Mouse (Mus musculus) testis, postnatal 10 days (tissue): Measurements from ENCODE around the gene Cnih2.
"Not testable (repeated sequence)": the region's sequence is repeated elsewhere in the genome, so short reads cannot be mapped to it uniquely, and the experiment has no call there.

Source experiments
- DNase-seq: peaks from one replicate; pipeline ENCODE4 v3.0.0; 2021; ENCODE audit warnings: low spot score

Cnih2 gene

GRCm38 (mm10) chr19:5094243-5094632, 4.1 kb downstream of the Cnih2 start:
- DNase-seq: peak; percentile 99

DNA sequence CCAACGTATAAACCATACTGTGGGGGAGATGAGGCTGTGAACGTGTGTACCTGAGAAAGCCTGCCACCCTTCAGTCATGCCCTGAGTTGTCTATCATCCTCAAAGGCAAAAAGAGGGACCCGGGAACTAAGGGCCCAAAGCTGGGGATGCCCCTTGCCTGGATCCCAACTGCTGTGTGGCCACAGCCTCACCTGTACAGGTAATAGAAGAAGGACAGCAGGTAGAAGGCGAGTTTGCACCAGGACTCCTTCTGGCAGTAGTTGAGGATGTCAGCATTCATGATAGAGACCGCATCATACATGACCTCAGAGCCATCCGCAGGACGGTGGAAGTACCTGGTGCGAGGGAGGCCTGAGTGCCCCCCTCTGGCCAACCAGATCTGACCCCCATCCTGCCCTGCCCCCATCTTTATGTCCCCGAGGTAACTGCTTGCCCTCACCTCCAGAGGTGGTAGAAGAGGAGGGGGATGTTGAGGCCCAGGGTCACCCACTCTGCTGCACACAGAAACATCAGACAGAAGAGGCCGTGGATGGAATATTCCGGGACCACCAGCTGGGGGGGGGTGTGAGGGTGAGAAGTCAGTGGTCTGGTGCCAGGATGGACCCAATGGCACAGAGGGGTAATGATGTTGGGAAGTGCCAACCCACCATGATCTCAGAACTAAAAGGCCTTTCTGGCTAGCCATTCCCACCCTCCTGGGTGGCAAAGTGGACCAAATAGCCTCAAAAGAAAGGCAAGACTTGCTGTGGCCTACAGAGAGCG, 4.7 kb downstream of the Cnih2 start:
- no peak for DNase-seq

DNA sequence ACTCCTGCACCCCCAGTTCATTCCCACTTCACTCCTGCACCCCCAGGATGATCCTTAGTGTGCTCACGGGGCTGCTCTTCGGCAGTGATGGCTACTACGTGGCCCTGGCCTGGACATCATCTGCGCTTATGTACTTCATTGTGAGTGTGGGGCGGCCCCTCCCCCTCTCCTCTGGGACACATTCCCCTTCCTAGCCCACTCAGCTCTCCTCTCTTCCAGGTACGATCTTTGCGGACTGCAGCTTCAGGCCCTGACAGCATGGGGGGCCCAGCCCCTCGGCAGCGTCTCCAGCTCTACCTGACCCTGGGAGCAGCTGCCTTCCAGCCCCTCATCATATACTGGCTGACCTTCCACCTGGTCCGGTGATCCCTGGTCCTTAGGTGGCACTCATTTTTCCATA, 6.2 kb downstream of the Cnih2 start:
- no peak for DNase-seq

GRCm38 (mm10) chr19:5089324-5089723, 9.0 kb downstream of the Cnih2 start:
- DNase-seq: peak; percentile 43

DNA sequence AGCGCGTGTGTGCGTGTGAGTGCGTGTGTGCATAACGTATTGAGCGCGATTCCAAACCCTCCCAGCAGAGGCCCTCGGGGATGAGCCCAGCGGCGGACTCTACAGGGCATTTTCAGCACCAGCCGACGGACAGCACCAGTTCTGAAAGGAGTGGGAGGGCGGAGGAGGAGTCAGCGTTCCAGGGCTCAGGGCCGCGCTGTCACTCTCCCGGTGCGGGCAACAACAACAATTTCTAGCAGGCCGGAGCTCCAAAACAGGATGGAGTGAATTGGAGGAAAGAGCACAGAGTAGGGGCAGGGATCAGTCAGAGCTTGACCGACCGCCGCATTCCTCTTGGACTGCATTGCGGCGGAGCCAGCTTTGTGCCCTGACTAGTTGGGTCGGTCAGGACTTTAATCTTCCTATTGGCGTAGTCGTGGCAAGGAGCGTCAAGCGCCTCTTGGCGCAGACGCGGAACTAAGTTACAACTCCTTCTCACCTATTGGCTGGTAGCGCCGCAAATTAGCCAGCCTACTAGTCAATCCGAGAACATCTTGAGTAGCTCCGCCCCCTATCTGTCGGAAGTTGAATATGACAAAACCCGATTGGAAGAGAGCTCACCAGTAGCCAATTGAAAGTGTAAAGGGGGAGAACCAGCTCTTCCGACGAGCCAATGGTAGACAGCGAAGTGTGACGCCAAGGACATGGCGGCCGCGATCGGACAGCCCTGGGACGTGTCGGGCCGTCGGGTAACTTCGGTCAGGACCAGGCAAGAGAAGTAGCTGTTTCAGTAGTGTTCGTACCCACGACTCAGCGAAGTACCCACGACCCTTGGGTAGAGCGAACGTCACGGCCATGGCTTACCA, 10.2 kb downstream of the Cnih2 start, which contains the start of gene Yif1a:
TSS of gene Yif1a (plus strand) at position 655 of the 845 bp plus-strand sequence.
- peak; percentile 98 for DNase-seq

- not testable (repeated sequence) for DNase-seq
These were observed 11.8 kb downstream of the Cnih2 start for GRCm38 (mm10) chr19:5086533-5086932.

DNA sequence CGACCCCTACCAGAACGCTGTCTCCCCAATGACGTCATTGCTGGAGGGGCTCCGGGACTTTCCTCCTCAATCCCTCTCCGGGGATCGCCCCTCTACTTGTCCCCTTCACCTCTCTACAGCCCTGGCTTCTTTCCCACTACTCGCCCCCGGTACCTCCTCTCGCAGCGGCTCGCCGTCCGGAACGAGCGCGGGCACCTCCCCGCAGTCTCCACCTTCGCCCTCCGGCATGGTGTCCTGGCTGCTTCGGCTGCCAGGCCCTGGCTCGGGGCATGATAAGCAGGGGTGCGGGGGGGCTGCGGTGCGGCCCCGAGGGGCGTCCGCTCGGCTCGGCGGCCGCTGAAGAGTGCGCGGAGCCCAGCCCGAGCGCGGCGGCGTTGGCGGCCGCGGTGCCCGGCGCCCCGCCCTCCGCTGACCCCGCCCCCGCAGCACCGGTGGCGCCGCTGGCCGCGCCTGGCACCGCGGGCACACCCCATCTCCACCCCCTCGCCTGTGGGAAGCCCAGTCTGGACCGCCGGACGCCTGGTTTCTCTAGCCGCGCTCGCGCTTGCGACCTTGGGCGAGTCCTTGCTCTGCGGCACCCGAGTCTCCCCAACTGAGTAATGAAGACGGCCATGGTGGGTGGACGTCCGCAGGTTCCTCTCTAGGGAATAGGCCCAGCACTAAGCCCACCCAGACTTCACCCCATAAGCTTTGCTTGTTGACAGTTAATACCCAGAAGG, 13.0 kb downstream of the Cnih2 start, which contains the start of gene Tmem151a:
TSS of gene Tmem151a (minus strand) at position 387 of the 719 bp plus-strand sequence.
- DNase-seq: peak; percentile 58

GRCm38 (mm10) chr19:5084834-5085144, 13.5 kb downstream of the Cnih2 start:
- DNase-seq: peak; percentile 36

DNA sequence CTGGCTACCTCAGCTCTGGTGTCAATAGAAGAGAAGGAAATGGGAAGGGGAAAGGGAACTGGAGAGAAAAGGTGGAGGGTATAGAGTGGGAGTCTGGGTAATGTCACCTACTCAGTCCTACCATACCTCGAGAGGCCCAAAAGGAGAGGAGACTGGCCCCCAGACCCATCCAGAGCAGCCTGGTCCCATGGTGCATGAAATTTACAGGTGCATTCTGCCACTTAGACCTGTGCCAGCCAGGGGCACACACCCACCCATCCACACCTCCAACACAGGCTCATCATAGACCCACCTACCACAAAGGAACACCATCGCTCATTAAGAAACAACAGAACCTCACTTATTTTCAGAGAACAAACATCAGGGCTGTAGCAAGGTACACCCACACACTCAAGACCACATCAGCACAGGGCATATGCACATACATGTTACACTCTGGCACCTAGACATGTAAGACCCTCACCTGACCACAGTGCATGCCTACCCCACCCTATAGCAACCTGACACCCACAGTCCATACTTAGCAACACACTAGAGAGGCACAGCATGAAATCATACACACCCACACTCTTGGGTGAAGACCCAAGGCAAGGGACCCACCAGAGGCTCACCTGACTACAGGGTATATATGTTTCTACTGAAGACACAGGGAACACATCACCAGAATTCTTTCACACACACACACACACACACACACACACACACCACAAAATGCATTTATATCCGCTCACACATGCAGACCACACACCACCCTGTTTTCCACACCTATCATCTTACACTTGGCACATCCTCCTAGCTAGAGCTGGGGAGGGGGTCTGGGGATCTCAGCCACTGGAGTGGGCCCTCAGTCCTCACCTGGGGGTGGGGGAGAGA, 14.1 kb downstream of the Cnih2 start:
- no peak for DNase-seq

DNA sequence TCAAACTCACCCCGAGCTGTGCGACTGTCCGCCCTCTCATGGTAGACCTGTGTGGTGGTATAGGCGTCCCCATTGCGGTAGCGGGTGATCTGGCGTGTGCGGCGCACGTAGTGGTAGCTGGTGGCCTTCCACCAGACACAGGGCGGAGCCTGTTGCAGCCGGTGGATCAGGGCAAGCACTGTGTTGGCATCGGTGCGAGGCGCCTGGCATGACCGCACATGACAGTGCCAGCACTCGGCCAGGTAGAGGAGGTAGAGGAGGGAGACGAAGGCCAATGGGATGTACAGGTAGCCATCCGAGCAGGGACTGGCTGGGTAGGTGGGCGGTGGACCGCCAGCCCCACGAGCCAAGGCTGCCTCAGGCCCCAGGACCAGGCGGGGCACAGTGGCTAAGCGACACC, 15.7 kb downstream of the Cnih2 start:
- no peak for DNase-seq

DNA sequence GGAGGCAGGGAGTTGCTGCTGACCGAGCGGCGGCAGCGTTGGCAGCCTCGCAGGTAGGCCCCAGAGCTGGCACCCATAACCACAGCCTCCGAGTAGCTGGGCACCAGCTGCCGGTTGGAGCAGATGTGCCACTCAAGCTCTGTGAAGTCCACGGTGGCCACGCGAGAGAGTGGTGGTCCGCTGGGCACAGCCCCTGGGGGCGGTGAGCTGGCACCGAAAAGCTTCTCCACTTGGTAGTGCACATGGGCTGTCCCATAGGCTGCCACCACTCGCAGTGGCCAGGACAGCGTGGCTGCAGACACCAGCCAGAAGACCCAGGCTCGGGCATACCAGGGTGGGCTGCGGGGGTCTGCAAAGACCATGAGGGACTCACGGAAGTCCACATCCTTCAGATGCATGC, 16.3 kb downstream of the Cnih2 start:
- no peak for DNase-seq

DNA sequence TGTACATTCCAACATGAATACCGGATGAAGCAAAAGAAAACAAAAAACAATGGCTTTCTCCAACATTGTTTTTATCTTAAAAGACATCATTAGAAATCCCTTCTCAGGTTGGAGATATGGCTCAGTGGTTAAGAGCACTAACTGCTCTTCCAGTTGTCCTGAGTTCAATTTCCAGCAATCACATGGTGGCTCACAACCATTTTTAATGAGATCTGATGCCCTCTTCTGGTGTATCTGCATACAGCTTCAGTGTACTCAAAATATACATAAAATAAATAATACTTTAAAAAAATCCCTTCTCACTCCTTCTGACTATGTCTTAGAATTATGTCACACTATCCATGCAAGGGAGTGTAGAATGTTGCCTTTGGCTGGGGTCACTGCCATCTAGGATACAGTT, 19.0 kb downstream of the Cnih2 start:
- no peak for DNase-seq

DNA sequence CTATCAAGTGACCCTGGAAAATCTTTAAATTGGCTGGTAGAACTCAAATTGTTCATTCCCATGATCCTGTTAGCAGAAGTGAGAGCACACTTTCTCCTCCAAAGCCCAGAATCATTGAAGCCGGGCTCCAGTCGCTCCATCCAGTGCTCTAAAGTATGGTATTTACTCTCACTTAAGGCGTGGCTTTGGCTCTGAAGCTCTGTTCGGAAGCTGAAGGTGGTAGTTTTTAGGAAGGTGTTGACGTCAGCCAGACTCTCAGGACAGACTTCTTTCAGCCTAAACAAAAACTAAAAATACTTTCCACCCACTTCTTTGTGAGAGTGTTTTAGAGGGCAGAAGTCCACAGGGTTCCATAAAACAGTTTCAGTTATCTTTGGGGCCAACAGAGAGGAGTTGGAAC, 24.8 kb downstream of the Cnih2 start:
- no peak for DNase-seq

DNA sequence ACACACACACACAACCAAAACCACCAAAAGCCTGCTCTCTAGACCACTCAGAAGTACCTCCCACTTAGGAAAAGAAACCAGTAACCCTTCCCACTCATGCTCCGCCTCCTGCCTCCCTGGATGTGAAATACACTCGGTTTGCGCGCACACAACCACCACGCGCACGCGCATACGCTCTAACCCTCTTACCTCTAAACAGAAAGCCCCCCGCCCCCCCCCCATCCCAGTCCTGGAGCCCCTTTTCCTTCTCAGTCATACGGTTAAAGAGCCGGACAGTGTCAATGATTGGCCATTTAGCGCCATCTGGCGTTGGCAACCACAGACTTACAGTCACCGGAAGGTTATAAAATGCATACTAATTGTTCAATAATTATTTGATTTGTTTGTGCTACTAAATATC, 25.3 kb downstream of the Cnih2 start:
- peak; percentile 84 for DNase-seq

DNA sequence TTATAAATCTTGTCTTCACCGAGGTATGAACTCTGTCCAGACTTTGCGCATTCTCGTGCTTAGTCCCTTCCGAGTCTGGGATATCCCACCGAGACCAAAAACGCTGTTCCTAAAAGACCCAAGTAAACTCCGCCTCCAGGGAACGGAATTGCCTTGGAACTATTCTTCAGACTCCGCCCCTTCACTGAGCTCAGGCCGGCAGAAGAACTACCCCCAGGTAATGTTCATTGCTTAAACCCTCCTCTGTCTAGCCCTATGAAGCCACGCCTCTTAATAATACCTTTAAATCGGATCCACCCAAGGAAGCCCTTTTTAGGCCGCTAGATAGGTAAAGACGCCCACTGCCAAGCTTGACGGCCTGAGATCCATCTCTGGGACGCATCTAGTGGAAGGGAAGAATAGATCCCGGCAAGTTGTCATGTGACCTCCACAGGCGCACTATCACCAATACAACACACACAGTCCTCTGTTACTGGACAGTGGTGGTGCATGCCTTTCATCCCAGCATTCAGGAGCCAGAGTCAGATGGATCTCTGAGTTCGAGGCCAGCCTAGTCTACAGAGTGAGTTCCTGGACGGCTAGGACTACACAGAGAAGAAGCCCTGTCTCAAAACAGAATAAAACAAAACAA, 25.8 kb downstream of the Cnih2 start:
- DNase-seq: no peak

DNA sequence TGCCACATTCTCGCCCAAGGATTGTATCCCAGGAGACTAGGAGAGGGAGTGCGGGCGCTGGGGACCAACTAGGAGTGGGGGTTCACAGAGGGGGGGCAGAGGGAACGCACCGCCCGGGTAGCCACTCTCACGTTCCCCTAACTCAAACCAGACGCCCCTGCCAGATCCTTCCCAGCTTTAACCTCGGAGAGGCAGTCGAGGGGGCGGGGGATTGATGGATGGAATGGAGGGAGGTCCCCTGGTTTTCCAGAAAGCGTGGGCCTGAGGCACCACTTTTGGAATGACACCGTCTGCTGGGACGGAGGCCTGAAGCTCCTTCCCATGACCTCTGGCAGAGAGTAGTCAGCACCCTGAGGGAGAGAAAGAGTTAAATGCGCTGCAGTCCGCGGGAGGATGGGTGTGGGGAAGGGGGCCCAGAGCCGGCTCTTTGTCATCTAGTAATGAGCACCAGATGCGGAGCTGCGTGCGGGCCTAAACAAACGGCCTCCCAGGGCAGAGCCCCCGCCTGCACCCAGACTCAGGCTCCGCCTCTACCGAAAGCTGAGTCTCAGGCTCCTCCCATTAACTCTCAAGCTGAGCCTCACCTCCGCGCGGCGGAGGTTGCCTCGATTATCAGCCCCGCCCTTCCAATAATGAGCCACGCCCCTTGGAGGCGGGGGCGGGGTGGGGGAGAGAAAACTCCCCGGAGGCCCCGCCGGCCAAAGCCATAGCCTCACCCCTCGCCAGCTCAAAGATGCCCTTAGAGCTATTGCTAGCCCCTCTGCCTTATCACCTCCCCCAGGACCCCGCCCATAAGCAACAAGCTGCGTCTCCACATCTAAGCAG, 26.6 kb downstream of the Cnih2 start:
- DNase-seq: peak; percentile 85

DNA sequence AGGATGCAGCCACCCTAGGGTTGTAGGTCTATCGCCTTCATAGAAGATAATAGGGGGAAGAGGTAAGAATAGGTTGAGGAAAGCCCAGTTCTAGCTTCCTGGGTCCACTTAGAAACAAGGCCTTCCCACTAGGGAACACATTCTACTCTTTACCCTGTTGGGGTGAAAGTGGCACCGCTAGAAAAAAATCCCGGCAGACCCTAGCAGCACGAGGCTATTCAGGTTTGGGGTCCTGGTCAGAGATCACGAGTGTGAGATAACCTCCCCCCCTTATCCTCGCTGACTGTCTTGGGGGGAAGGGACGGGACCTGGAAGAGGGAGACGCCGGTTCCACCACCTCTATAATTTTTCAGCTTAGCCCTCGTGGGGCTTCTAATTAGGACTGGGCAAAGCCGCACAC, 27.2 kb downstream of the Cnih2 start:
- no peak for DNase-seq

DNA sequence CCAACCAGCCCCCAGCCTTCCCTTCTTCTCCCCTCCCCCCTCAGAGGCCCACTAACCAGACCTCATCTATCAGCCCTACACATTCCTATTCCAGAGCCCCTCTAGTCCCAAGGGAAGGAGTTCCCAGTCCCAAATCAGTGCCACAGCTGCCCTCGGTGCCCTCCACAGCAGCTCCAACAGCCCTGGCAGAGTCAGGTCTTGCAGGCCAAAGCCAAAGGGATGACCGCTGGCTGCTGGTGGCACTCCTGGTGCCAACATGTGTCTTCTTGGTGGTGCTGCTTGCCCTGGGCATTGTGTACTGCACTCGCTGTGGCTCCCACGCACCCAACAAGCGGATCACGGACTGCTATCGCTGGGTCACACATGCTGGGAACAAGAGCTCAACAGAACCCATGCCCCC, 28.3 kb downstream of the Cnih2 start:
- no peak for DNase-seq

DNA sequence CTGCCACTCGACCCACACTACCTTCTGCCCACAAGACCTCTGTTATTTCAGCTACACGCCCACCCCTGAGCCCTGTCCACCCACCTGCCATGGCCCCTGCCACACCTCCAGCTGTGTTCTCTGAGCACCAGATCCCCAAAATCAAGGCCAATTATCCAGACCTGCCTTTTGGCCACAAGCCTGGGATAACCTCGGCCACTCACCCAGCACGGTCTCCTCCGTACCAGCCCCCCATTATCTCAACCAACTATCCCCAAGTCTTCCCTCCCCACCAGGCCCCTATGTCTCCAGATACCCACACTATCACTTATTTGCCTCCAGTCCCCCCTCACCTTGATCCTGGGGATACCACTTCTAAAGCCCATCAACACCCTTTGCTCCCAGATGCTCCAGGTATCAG, 28.8 kb downstream of the Cnih2 start:
- DNase-seq: no peak

- peak; percentile 69 for DNase-seq
These were observed 29.6 kb downstream of the Cnih2 start for GRCm38 (mm10) chr19:5068570-5069234.
